In the genomic region with DNA sequence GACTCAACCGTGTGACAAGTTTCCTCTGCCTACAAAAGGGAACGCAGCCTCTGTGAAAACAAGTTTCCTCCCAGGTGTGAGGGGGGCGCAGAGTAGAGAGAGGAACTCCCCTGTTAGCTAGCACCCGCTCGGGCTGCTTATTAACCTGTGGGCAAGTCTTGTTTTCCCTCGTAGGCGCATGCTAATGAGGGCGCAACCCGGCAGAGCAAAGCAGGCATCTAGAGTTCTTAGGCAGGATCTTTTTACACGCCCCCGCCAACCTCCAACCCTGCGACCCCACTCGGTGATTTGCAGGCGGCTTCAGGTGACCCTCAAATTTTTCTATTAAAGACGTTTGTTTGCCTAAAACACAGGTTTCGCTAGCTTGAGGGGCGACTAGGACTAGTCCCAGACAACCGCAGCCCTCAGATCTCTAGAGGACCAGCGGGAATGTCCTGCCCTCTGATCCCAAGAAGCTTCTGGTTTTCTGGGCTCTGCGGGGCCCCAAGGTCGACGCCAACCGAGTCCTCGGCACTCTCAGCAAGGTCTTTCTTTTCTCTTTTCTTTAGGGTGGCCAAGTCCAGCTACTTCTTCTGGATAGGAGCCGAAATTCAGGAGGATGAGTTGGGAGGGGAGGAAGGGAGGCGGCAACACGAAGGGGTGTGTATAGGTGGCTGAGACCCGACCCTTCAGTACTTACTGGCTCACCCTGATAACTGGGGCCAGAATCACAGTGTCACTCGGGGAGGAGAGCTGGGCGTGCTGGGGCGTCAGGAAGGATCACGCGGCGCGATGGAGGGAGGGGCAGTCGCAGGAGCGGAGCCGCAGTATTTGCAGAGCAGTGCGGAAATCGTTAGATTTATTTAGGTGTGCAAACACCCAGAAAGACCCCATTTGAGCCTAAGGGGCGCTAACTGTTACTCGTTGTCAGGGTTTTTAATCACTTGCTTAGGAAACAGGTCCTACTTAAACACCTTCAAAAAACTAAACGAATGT, we compare ENCODE assay signal across 9 mouse cellular contexts. TPM values are rescaled to one million over a fixed set of nuclear protein-coding genes. Genes with fewer than 3 reads are reported as not detected.
DNase-seq lines count a peak whose midpoint lies in the region; ATAC-seq and TF ChIP-seq lines count a peak whose summit lies in the region.
"Had no signal": no experiment of that assay in that cellular context is flagged by ENCODE, and none has a peak within 500 bp of the region (broad histone marks: within the 10 kb centered on the region; RNA-seq: fewer than 3 reads in every experiment).

No protein-coding gene starts in this region.

- DNase-seq in A20 (ENCODE audit: low read depth, low spot score) = peak; percentile 90
- peak; percentile 46 for DNase-seq in ZHBTc4 (ENCODE audit: low read depth, low spot score)
- no peak for DNase-seq in urinary bladder, postnatal 10 days (ENCODE audit: low spot score)
- DNase-seq in frontal cortex, postnatal 36 days (ENCODE audit: low spot score in 2 of 2) = no peak
- no peak for DNase-seq in left cerebral cortex, adult 2 months (ENCODE audit: extremely low spot score in 1 of 2, low spot score in 2 of 2)
- DNase-seq in right cerebral cortex, adult 2 months (ENCODE audit: low spot score in 2 of 2) = no peak

- WGBS in hindbrain, embryonic 13.5 days = under 1% methylated on average over 43 of the region's 43 CpGs
- WGBS in limb, embryonic 13.5 days = 1% methylated on average over 43 of the region's 43 CpGs

- 0 out of 2 replicates have a peak, but pooled peaks cover 13% of the 10 kb centered on the region for H3K4me1 ChIP-seq in hindbrain, embryonic 13.5 days (replicated peaks)
- H3K4me1 ChIP-seq in limb, embryonic 13.5 days = peaks cover 16% of the 10 kb centered on the region; the same call in 1 of the 2 replicates

- H3K27ac ChIP-seq in hindbrain, embryonic 13.5 days = no peak overlapping the region
- no peak overlapping the region for H3K27ac ChIP-seq in limb, embryonic 13.5 days
- H3K27ac ChIP-seq in left cerebral cortex, adult 2 months = no peak overlapping the region

- TF ChIP-seq CTCF in left cerebral cortex, adult 2 months (IDR thresholded peaks at IDR 0.05) = no peak

- no peak overlapping the region for H3K9ac ChIP-seq in hindbrain, embryonic 13.5 days
- no peak overlapping the region for H3K9ac ChIP-seq in limb, embryonic 13.5 days

- intact Hi-C loops in left cerebral cortex, adult 2 months (cut with DNase I) = loop anchor here (10.0 kb wide), 1 partner anchor 502 kb away; no protein-coding TSS in a partner anchor

- peaks cover 92% of the 10 kb centered on the region for H3K27me3 ChIP-seq in hindbrain, embryonic 13.5 days
- H3K27me3 ChIP-seq in limb, embryonic 13.5 days = peaks cover 85% of the 10 kb centered on the region

- no peak overlapping the region for H3K4me3 ChIP-seq in hindbrain, embryonic 13.5 days
- H3K4me3 ChIP-seq in limb, embryonic 13.5 days = peak overlapping the region; percentile 8; the same call in 1 of the 2 replicates
- H3K4me3 ChIP-seq in left cerebral cortex, adult 2 months = no peak overlapping the region

- peak; percentile 22; the same call in 1 of the 2 replicates for ATAC-seq in hindbrain, embryonic 13.5 days (ENCODE audit: low FRiP score)
- ATAC-seq in limb, embryonic 13.5 days (ENCODE audit: low FRiP score, low read depth) = no peak

- no peaks in the 10 kb centered on the region for H3K9me3 ChIP-seq in hindbrain, embryonic 13.5 days
- H3K9me3 ChIP-seq in limb, embryonic 13.5 days = no peaks in the 10 kb centered on the region

- H3K4me2 ChIP-seq in hindbrain, embryonic 13.5 days = no peak overlapping the region
- peak overlapping the region; percentile 45 for H3K4me2 ChIP-seq in limb, embryonic 13.5 days (replicated peaks)

- H3K36me3 ChIP-seq in hindbrain, embryonic 13.5 days = no peaks in the 10 kb centered on the region
- H3K36me3 ChIP-seq in limb, embryonic 13.5 days = no peaks in the 10 kb centered on the region

RNA-seq across cellular contexts. Expression of a gene that starts 8.5 kb away (rescaled TPM):
- 0.10 and 0.13 TPM in 2 replicates for polyA plus RNA-seq in hindbrain, embryonic 13.5 days (2015; fragmentation: Nextera tagmentation; extraction: Ambion mirVana)
- 0.45 and 1.2 TPM in 2 replicates for polyA plus RNA-seq in limb, embryonic 13.5 days (2015; fragmentation: Nextera tagmentation; extraction: Ambion mirVana)
- total RNA-seq in left cerebral cortex, adult 2 months (2021) = under 1 TPM; 0.30 to 0.61 TPM
- polyA plus RNA-seq: heart, embryonic 14.5 days had no signal

Comparison
In these comparisons a context has a peak if more than half of its experiments do, and no peak if none do; other contexts are left out.
1. DNase-seq: peak in A20 (single experiment) and ZHBTc4 (single experiment); none in urinary bladder, postnatal 10 days (single experiment), frontal cortex, postnatal 36 days (0 of 2), left cerebral cortex, adult 2 months (0 of 2) and right cerebral cortex, adult 2 months (0 of 2).